Mouse (Mus musculus) erythroblast, embryonic 14.5 days (primary cell): ENCODE measurements at regions not wholly inside any gene's neighbourhood (a gene's known extent, or its start where the extent isn't known, plus 50 kb on each side); places are given as distances from the start of the nearest gene placed in this dataset.
"Not testable (repeated sequence)": the region's sequence is repeated elsewhere in the genome, so short reads cannot be mapped to it uniquely, and the experiment has no call there.

Experiments
- H3K27me3 ChIP-seq: 2 replicates; pipeline ENCODE4 v1.6.1; 2012; ENCODE audit warnings: inconsistent platforms; ENCODE audit not compliant: control insufficient read depth
- H3K36me3 ChIP-seq: 2 replicates; pipeline ENCODE4 v1.6.1; 2012; ENCODE audit warnings: mild to moderate bottlenecking, inconsistent platforms; ENCODE audit not compliant: control insufficient read depth
- H3K4me1 ChIP-seq: 2 replicates; pipeline ENCODE4 v1.6.1; 2012; ENCODE audit warnings: inconsistent platforms; ENCODE audit not compliant: control insufficient read depth
- H3K4me3 ChIP-seq: replicated peaks from 2 replicates; pipeline ENCODE3; 2012; ENCODE audit warnings: moderate library complexity, mild to moderate bottlenecking, inconsistent platforms
- H3K9me3 ChIP-seq: 2 replicates; pipeline ENCODE4 v1.6.1; 2012; ENCODE audit warnings: low read length, inconsistent platforms, mixed read lengths; ENCODE audit not compliant: control insufficient read depth
- GATA1 ChIP-seq: IDR thresholded peaks from 2 replicates; pipeline ENCODE4 v1.6.1; 2012; ENCODE audit warnings: low read length, inconsistent platforms, mixed read lengths
- TAL1 ChIP-seq: IDR thresholded peaks from 3 replicates; pipeline ENCODE4 v1.6.1; 2012; ENCODE audit warnings: low read length, inconsistent platforms, mixed read lengths

GRCm38 (mm10) chrX:77406896-77407295 lies 103.9 kb upstream of the Tbl1x start:
- Histone ChIP-seq H3K27me3 (no peaks in the 10 kb centered on the region), H3K36me3 (no peaks in the 10 kb centered on the region), H3K4me3 (no peak overlapping the region), H3K9me3 (no peaks in the 10 kb centered on the region), H3K4me1 (no peaks in the 10 kb centered on the region; the same call in 1 of the 2 replicates)
- TF ChIP-seq GATA1 (no peak), TAL1 (no peak)

- no peaks in the 10 kb centered on the region for H3K9me3 ChIP-seq
- H3K4me1 ChIP-seq, result no peaks in the 10 kb centered on the region; the same call in 1 of the 2 replicates
- no peaks in the 10 kb centered on the region for H3K36me3 ChIP-seq
- H3K4me3 ChIP-seq, result no peak overlapping the region
- H3K27me3 ChIP-seq, result no peaks in the 10 kb centered on the region
- TF ChIP-seq GATA1 (no peak), TAL1 (no peak)
Observed at GRCm38 (mm10) chrX:77407925-77408324, 102.9 kb upstream of the Tbl1x start.

GRCm38 (mm10) chrX:77409370-77409769 lies 101.4 kb upstream of the Tbl1x start:
- no peaks in the 10 kb centered on the region; the same call in 1 of the 2 replicates for H3K4me1 ChIP-seq
- H3K9me3 ChIP-seq, result no peaks in the 10 kb centered on the region
- H3K36me3 ChIP-seq, result no peaks in the 10 kb centered on the region
- no peak for TF ChIP-seq TAL1
- no peak for TF ChIP-seq GATA1
- no peaks in the 10 kb centered on the region for H3K27me3 ChIP-seq
- H3K4me3 ChIP-seq, result no peak overlapping the region

GRCm38 (mm10) chrX:77410812-77411211 lies 100.0 kb upstream of the Tbl1x start:
- Histone ChIP-seq H3K4me1 (no peaks in the 10 kb centered on the region; the same call in 1 of the 2 replicates), H3K9me3 (no peaks in the 10 kb centered on the region), H3K27me3 (no peaks in the 10 kb centered on the region), H3K36me3 (no peaks in the 10 kb centered on the region), H3K4me3 (no peak overlapping the region)
- TF ChIP-seq TAL1 (no peak), GATA1 (no peak)

- Histone ChIP-seq H3K27me3 (no peaks in the 10 kb centered on the region), H3K36me3 (no peaks in the 10 kb centered on the region), H3K4me3 (no peak overlapping the region), H3K4me1 (peaks cover 3% of the 10 kb centered on the region; the same call in 1 of the 2 replicates), H3K9me3 (no peaks in the 10 kb centered on the region)
- TF ChIP-seq GATA1 (no peak), TAL1 (no peak)
Observed at GRCm38 (mm10) chrX:77414156-77414555, 96.7 kb upstream of the Tbl1x start.

GRCm38 (mm10) chrX:77417766-77418165 lies 93.0 kb upstream of the Tbl1x start:
- H3K36me3 ChIP-seq, result no peaks in the 10 kb centered on the region
- peaks cover 3% of the 10 kb centered on the region; the same call in 1 of the 2 replicates for H3K4me1 ChIP-seq
- no peaks in the 10 kb centered on the region for H3K27me3 ChIP-seq
- no peaks in the 10 kb centered on the region for H3K9me3 ChIP-seq
- no peak overlapping the region for H3K4me3 ChIP-seq
- TF ChIP-seq GATA1 (no peak), TAL1 (no peak)

GRCm38 (mm10) chrX:77422206-77422605 lies 88.6 kb upstream of the Tbl1x start:
- no peaks in the 10 kb centered on the region for H3K9me3 ChIP-seq
- no peaks in the 10 kb centered on the region for H3K27me3 ChIP-seq
- no peaks in the 10 kb centered on the region for H3K36me3 ChIP-seq
- no peak overlapping the region for H3K4me3 ChIP-seq
- H3K4me1 ChIP-seq, result peaks cover 8% of the 10 kb centered on the region
- TF ChIP-seq TAL1 (no peak), GATA1 (no peak)

- no peak overlapping the region for H3K4me3 ChIP-seq
- TF ChIP-seq TAL1 (no peak), GATA1 (no peak)
- H3K9me3 ChIP-seq, result no peaks in the 10 kb centered on the region
- H3K27me3 ChIP-seq, result no peaks in the 10 kb centered on the region
- H3K36me3 ChIP-seq, result no peaks in the 10 kb centered on the region
- peaks cover 5% of the 10 kb centered on the region for H3K4me1 ChIP-seq
Observed at GRCm38 (mm10) chrX:77424792-77425727, 85.8 kb upstream of the Tbl1x start.

GRCm38 (mm10) chrX:77425728-77426102 lies 85.1 kb upstream of the Tbl1x start:
- not testable (repeated sequence) for H3K27me3 ChIP-seq, H3K9me3 ChIP-seq, H3K4me3 ChIP-seq, H3K36me3 ChIP-seq, H3K4me1 ChIP-seq

- not testable (repeated sequence) for H3K36me3 ChIP-seq, H3K4me3 ChIP-seq, H3K27me3 ChIP-seq, H3K4me1 ChIP-seq, H3K9me3 ChIP-seq
Observed at GRCm38 (mm10) chrX:77426836-77427235, 84.0 kb upstream of the Tbl1x start.
